Mouse (Mus musculus) urinary bladder, postnatal 4 days (tissue): ENCODE data around the gene Adam17.
"Not testable (repeated sequence)": the region's sequence is repeated elsewhere in the genome, so short reads cannot be mapped to it uniquely, and the experiment has no call there.

Experiments used
- DNase-seq, 2 experiments: peaks; one replicate each; pipeline ENCODE4 v3.0.0; 2021 to 2022; ENCODE audit warnings: low spot score in 2 of 2

Adam17 gene

DNA sequence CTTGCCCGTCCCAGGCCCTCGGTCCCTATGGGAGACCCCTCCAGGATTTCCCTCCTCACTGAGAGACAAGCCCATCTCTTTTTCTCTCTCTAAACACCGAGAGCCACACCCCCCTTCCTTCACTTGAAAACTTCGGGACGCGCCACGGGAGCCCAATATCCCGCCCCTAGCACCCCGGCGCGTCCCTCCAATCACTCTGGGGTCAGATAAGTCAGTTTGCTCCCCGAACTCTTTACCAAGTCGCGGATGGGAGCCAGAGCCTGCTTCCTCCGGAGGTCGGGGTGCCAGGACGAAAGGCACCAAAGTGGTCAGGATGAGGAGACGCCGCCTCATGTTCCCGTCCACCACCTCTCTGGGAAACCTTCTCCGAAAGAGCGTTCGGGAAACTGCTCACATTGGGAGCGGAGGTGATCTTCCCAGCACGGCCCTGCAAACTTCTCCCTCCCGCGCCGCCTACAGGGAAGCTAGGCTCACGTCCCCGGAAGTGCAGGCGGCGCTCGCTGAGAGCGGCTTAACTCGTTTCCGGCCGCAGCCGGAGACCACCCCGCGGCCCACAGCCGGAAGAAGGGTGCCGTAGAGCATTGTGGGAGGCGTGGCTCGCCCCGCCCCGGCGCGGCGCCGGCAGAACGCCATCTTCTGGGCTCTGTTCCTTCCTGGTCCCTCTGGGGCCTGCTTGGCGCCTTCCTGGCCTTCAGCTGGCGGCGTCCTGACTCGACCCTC, at the start of gene Adam17:
Adam17 (minus strand) TSS at position 533 of the 720 bp plus-strand sequence.
- peak; percentile 95 to 97 for DNase-seq

DNA sequence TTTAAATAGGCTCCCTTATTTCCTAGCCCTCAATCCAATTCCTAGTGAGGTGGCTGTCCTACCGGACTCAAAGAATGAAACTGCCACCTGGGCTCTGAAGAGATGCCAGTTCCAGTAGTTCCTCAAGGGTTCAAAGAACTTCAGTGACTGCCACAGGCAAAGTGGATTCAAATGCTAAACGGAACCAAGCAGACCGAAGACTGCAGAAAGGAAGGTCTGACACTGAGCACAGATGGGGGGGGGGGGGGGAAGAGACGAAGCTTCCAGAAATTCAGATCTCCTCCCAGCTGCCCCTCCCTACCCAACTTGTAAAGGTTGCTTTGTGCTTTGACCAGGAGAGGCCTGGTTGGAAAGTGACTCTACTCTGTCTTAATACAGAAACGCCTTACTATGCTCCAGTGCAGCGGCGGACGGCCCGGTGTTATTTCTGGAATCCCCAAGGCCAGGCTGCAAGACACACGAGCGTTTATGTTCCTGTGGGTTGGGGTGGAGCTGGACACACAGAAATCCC, 45.2 kb upstream of the Adam17 start:
- no peak for DNase-seq

DNA sequence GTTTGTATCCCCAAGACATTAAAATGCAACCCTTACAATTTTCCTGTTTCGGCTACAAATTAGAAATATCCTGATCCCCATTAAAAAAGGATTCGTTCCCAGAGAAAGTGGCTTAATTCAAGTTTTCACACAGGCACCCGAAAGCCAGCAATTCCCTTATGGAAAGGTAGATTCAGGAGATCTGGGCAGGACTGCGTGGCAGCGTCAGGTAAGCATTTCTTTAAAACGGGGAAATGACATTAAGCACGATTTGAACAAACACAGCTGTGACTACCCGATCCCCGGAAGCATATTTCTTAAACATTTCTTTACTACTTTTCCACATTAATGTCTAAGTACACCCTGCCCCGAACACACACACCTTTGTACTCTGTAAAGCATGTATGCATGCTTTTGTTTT, 44.7 kb upstream of the Adam17 start:
- no peak for DNase-seq

DNA sequence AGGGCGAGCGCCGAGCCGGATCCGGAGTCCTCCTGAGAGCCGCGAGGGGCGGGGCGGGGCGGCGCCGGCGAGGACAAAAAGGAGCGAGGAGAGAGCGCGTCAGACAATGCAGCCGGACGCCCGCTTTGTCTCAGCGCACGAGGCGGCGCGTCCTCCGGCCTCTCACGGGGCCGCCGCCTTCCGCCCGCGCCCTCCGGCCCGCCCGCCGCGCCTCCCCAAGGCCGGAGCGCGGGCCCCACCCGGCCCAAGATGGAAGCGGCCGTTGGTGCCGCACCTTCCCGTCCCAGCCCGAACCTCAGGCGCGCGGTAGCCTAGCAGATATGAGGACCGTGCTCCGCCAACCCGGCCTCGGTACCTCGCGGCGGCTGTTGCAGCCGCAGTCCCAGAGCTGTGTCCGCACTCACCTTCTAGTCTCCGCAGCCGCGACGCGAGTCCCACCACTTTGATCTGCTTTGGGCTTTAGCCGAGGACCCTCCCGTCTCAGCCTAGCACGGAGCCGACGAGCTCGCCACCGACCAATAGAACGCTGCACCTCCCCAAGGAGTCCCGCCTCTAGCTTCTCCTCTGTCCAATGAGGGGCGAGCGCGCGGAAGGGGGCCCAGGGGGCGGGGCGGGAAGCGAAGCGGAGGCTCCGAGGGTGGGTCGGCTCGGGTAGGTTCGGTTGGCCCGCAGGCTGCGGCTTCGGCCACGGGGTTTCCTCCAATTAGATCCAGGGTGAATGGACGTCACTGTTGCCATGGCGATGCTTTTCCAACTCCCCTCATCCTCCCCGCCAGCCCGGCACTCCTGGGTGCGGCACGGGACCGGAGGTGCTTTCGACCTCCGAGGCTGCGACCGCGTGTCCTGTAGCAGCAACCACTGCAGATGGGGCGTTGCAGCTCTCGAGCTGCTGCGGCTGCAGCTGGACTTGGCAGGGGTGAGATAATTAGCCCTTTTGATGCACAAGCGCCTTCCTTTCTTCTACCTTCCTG, 44.0 kb upstream of the Adam17 start, which contains the start of gene Ywhaq:
Ywhaq (minus strand) TSS at position 538 of the 971 bp plus-strand sequence.
- DNase-seq: peak; percentile 96

DNA sequence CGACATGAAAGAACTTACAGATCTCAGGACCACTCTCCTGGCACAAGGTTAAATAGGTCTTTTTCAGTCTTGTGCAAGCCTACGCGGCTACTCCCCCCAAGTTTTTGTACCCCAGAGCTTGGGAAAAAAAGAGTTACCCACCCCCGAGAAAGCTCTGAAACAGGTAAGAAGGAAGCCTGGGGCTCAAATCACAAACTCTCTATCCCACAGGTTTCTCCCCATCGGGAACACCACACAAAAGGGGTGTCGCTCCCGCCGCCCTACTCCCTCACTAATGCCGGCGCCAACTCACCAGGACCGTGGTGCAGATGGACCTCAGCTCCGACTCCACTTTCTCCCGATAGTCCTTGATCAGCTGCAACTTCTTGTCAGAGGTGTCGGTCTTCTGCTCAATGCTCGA, 43.1 kb upstream of the Adam17 start:
- DNase-seq: no peak

DNA sequence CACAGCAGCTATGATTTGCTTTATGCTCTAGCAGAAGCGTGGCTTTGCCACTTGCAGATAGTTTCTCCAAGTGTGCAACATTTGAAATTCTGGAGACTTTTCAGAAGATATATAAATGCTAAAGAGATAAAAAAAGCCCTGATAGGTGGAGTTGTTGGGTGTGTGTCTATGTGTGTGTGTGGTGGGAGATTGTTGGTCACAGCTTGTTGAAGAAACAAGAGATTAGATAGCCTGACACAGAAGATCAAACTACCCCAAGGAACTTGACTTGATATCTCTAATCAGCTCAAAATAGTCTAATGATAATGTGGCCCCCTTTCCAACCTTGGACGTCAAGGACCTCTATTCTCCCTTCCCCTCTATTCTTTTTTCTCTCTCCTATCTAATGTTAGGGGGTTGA, 37.2 kb upstream of the Adam17 start:
- DNase-seq: no peak

DNA sequence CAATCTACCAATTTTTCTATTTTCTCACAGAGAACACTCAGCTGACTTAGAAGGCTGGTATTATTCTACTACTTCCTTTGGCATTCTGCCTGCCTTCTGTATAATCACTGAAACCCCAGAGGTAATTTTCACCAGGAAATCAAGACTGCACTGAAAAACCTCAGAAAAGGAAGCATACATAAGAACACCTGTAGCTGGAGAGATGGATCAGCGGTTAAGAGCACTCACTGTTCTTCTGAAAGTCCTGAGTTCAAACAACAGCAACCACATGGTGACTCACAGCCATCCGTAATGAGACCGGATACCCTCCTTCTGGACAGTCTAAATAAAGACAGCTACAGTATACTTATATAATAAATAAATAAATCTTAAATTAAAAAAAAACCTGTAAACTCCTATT, 36.2 kb upstream of the Adam17 start:
- no peak for DNase-seq

DNA sequence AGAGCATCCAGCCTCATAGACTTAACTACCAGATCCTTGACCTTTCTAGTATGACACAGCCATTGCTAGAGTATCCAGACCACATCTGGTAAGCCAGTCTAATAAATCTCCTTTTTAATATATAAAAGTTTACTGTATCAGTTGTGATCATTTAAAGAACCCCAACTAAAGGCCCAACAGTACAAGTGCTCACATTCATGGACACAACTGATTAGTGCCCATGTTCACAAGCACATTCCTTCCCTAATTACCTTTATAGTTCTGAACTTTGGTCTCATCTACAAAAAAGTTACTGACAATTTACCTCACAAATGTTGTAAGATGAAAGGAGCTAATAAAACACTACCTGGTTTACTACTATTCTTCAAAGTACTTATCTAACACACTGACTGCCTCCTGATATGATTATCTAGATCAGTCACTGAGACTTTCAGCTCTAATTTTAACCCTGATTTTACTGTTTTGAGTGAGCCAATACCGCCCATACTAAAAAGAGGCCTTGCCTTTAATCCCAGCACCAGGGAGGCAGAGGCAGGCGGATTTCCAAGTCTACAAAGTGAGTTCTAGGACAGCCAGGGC, 35.4 kb upstream of the Adam17 start:
- DNase-seq: no peak

DNA sequence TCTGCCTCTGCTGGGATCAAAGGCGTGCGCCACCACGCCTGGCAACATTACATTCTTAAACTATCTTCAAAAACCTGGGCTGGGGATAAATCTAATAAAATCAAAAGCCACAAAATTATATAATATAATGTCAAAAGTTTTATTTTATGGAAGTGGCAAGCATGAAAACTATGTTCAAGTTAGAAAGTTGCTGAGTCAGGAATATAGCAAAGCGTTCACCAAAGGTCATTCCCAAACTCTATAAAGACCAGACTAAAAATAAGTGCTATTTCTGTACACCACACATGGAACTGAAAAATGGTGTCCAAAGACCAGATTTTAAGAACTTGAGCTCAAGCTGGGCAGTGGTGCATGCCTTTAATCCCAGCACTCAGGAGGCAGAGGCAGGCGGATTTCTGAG, 29.3 kb upstream of the Adam17 start:
- no peak for DNase-seq

DNA sequence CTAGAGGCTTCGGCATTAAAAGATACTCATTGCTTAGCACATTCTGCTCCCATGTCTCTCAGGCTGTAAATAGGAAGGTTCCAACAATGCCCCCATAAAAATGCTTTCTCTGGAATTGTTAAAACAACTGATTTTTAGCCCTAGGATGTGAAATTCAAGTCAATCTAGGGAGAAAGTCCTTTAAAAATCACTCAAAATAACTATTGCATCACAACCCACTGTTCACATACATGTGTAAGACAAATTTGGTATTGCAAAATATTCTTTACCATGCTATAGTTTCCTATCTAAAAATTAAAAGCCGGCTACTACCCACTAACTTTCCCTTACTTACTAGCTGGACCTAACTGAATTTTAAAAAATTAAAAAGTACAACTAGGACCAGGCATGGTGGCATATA, 12.8 kb upstream of the Adam17 start:
- DNase-seq: no peak

DNA sequence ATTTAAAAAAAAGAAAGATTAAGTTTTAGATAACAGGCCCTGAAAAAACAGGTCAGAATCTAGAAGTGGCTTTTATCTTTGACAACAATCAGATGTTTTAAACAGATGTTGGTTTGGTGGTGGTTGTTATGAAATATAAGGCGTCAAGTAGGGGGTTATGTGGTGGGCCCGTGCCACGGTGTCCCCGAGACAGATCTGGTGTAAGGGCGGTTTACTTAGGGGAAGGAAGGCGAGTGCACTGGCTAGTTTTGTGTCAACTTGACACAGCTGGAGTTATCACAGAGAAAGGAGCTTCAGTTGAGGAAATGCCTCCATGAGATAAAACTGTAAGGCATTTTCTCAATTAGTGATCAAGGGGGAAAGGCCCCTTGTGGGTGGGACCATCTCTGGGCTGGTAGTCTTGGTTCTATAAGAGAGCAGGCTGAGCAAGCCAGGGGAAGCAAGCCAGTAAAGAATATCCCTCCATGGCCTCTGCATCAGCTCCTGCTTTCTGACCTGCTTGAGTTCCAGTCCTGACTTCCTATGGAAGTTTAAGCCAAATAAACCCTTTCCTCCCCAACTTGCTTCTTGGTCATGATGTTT, 5.4 kb upstream of the Adam17 start:
- DNase-seq: not testable (repeated sequence)

DNA sequence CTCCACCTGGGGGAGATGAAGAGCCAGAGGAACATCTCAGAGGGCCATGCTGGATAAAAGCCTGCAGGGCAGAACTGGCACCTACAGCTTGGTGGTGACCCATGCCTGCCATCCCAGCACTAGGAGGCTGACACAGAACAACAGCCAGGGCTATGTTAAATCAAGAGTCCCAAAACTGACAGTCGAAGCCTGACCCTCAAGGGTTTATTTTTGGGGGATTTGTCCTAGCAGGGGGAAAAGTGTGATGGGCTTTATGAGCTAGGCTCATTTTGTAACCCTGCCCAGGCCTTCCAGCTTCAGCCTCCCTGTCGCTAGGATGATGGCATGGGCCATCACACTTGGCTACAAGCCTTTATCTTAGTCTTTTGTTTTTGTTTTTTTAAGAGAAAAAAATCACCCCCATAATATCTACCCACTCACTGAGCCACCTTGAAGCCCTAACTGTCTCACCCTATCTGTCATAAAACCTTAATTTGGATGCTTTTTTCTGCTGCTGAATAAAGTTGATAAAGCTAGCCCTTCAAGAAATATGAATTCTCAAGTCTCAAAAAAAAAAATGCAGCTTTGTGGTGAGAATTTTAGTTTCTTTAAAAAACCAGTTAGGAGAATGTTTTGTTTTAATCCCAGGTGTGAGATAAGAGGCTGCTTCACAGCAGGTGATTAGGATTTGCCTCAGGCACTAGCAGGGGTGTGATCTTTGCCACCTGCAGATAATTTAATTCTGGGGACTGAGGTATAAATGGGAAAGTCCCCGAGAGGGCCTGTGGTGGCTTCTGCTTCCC, 2.1 kb upstream of the Adam17 start:
- no peak for DNase-seq

DNA sequence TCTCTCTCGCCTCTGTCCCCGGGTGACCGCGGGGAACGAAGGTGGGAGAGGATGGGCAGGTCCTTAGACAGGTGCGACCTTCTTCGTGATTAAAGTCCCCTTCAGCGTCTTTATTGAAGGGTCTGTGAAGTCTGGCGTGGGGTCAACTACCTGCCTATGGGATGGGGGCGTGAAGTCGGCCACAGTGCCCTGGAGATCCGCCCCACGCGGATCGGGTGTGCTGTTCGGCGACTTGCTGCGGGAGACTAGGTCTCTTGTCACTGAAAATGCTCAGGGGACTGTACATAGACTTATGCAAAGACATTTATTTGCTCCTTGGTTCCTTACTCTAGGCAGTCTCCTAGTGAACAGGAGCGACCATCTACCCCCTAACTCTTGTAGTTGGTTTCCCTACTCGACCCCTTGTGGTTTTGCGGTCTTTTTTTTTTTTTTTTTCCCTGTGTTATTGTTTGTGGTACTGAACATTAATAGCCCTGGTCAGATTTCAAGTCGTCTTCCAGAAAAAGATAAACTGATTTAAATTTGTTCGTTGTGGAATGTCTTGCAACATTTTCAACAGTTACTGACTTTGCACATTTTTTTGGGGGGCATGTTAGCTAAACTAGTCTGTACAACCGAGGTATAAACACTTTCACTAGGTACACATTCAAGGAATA, 516 bp upstream of the Adam17 start:
- DNase-seq: no peak

DNA sequence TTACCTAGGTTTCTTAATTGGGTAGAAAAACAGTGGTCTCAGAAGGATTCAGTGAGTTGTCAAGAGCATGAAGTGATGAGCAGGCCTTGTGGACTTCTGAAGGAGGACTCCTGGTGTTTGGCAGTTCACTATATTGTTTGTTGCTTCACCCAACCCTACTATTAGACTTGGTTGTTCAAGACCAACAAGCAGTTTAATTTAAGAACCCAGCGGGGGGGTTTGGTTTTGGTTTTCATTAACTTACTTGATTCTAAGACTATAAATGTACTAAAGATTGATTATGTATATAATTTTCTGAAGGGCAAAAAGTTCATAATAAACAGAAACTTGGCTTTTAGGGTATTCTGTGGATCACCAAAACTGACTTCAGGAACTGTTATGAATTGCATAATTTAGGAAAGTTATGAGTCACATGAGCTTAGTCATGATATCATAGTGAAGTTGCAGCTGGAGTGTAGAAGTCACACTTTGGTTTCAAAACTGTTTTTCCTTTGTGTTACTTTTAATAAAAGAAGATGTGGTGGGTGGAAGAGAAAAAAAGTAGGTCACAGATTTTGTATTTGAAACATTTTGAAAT, 3.3 kb downstream of the Adam17 start:
- DNase-seq: no peak

DNA sequence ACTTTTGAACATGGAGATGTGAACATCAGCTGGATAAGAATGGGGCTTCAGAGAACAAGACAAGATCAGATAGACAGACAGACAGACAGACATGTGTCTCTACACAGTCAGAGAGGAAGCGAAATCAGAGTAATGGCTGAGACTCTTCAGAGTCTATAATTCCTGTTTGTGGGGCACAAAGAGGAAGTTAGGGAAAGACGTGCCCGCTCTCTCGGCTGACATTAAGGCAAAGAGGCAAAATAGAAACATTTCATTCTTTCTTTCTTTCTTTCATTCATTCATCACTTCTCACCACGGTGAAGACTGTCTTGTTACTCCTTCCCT, 4.4 kb downstream of the Adam17 start:
- DNase-seq: no peak

DNA sequence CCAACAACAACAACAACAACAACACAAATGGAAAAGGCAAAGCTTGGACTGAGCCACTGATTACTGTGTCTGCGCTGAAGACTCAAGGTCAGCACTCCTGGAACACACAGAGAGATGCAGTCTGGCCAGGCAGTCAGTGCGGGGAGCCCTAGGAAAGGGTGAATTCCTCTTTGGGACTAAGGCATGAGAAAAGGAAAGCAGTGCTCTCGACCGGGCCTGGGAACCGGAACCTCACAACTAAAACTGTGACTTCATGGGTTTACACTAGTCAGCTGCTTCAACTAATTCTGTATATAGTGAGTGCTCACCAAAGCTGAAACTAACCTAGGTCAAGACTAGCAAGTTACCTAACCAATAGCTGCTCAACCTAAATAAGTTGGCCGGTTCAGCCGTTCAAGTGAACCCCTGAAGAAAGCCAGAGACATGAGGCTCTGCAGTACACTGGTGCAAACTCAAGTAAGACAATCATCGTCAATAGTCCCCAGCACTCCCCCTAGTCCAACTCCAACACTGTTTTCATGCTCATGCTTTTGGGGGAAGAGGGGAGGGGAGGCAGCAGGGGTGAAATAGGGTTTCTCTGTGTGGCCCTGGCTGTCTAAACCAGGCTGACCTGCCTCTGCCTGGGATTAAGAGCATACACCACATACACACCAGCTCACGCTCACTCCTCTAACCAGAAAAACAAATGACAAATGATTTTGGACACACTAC, 4.9 kb downstream of the Adam17 start:
- DNase-seq: no peak

DNA sequence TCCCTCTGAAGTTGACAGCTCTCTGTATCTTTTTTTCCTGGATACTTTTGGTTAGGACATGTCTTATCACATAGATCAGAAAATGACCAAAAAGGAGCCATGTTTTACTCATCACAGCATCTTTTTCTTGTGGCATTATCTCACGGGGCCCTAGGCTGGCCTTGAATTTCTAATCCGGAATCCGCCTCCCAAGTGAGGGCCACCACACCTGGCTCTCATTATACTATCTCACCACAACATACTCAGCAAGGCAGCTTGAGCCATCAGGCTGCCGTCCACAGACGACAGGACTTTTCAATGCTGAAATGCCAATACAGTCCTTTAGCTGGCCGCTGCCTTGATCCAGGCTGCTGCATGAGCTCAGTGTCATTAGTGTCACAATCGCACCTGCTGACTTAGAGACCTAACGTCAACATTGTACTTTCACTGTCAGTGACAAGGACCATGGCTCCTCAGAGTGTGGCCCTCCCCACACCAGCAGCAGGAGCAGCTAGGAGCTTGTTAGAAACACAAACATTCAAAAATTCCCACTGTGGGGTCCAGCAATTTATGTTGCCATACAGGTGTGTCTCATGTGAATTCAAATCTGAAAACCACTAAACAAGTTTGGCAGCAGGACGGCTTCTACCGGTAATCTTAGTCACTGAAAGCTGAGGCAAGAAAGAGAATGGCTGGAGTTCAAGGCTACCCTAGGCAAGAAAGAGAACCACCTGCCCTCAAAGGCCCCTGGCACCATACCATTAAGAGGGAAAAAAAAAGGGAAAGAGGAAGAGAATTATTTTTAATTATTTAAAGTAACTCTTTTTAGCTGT, 8.6 kb downstream of the Adam17 start:
- no peak for DNase-seq

DNA sequence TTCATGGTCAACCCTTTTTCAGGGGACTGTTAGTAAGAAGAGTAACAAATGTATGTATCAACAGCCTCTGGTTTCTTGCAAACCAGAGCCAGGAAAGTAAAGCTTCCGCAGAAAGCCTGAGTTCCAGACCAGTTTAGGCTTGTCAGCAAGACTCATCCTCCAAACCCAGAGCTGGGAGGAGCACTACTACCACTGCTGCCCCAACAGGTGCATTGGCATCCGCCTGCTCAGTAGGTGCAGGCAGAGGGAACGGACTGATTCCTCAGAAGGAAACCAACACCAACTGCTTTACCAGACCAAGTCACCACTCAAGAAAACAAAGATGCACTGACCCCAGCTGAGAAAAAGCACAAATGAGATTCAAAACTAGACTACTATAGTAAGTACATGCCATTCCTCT, 10.2 kb downstream of the Adam17 start:
- DNase-seq: no peak

DNA sequence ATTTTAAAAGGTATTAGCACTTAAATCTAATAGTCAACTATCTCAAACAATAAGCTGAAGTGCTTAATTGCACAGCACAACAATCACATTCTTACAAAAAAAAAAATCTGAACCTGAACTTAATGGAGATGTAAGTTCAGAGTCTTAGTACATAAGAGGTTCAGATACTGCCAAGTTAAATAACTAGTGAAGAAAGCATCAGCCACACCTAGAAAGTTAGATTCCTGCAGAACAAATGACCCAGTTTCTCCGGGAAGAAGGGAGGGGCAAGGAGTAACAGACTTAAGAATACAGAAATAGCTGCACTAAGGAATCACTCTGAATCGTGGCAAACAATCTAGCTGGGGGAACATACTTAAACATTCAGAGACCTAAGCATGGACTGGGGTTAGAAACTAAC, 10.7 kb downstream of the Adam17 start:
- no peak for DNase-seq
